Mouse (Mus musculus) liver, postnatal 0 days (tissue): ENCODE data around the gene Ppfia3. TPM values are rescaled to one million over a fixed set of nuclear protein-coding genes. Genes with fewer than 3 reads are reported as not detected.

ENCODE experiments used
- ATAC-seq: fragments of 200-750 bp; cut with Nextera tagmentation; 2 replicates; pipeline ENCODE4 v1.8.0; 2017; ENCODE audit warnings: mild to moderate bottlenecking, moderate library complexity
- DNase-seq: peaks from one replicate; pipeline ENCODE4 v3.0.0-alpha.2; 2016
- H3K27ac ChIP-seq: fragments of 300-500 bp; sonication (generic); 2 replicates; pipeline ENCODE4 v1.5.1; 2014; ENCODE audit warnings: antibody characterized with exemption, moderate library complexity, mild to moderate bottlenecking, low read depth
- H3K27me3 ChIP-seq: fragments of 300-500 bp; sonication (generic); 2 replicates; pipeline ENCODE4 v1.6.1; 2014; ENCODE audit warnings: low read length, control low read depth, mixed read lengths; ENCODE audit not compliant: insufficient read depth
- H3K36me3 ChIP-seq: fragments of 300-500 bp; sonication (generic); replicated peaks from 2 replicates; pipeline ENCODE4 v1.6.1; 2014; ENCODE audit warnings: mild to moderate bottlenecking, control low read depth, low read length, moderate library complexity, mixed read lengths; ENCODE audit not compliant: insufficient read depth
- H3K4me1 ChIP-seq: fragments of 300-500 bp; sonication (generic); 2 replicates; pipeline ENCODE4 v1.6.1; 2014; ENCODE audit warnings: antibody characterized with exemption, mild to moderate bottlenecking, control low read depth; ENCODE audit not compliant: insufficient read depth
- H3K4me2 ChIP-seq: fragments of 300-500 bp; sonication (generic); 2 replicates; pipeline ENCODE4 v1.6.1; 2014; ENCODE audit warnings: low read depth, mild to moderate bottlenecking, low read length, moderate library complexity, mixed read lengths
- H3K4me3 ChIP-seq: fragments of 300-500 bp; sonication (generic); 2 replicates; pipeline ENCODE4 v1.5.1; 2014; ENCODE audit warnings: low read depth, low read length
- H3K9ac ChIP-seq: fragments of 300-500 bp; sonication (generic); replicated peaks from 2 replicates; pipeline ENCODE4 v1.6.1; 2014; ENCODE audit warnings: mild to moderate bottlenecking, moderate library complexity
- H3K9me3 ChIP-seq: fragments of 300-500 bp; sonication (generic); 2 replicates; pipeline ENCODE4 v1.6.1; 2016; ENCODE audit warnings: mild to moderate bottlenecking, control low read depth, low read length, mixed read lengths
- CTCF ChIP-seq: sonication (generic); IDR thresholded peaks from 2 replicates; pipeline ENCODE4 v1.5.1; 2016; ENCODE audit warnings: antibody characterized with exemption, low read depth
- EP300 ChIP-seq: IDR thresholded peaks from 2 replicates; pipeline ENCODE4 v1.6.1; 2016; ENCODE audit warnings: antibody characterized with exemption, low read depth, mild to moderate bottlenecking
- WGBS: fragments of 180-500 bp; shearing (Covaris S2); extraction: QIAGEN DNeasy Blood & Tissue Kit; methylation state at CpG from one replicate; pipeline ENCODE4 v1.1.7; 2014; ENCODE audit not compliant: insufficient replicate concordance; 5-methylcytosine and 5-hydroxymethylcytosine counted together
- polyA plus RNA-seq: library from polyadenylated mRNA; unstranded; fragments of >200 nt; fragmentation: Nextera tagmentation; extraction: Ambion mirVana; gene quantifications from 2 replicates; pipeline ENCODE4 v1.2.1, GENCODE M21; 2015

The Ppfia3 gene
- polyA plus RNA-seq, 1 experiment from 2014 or later: not detected

DNA sequence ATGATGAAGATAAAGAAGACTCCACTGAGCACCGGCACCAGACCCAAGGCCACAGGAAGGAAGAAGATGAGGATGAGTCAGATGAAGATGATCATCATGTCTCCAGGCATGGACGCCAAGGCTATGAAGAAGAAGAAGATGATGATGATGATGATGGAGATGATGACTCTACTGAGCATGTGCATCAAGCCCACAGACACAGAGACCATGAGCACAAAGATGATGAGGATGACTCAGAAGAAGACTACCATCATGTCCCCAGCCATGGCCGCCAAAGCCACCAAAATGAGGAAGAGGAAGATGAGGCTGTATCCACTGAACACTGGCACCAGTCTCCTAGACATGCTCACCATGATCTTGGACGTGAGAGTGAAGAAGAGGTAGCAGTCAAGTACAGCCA is 30.5 kb downstream of the Ppfia3 start:
- Histone ChIP-seq H3K27ac (no peak overlapping the region), H3K4me3 (no peak overlapping the region), H3K9ac (no peak overlapping the region), H3K9me3 (no peaks in the 10 kb centered on the region), H3K4me2 (no peak overlapping the region), H3K4me1 (peaks cover 50% of the 10 kb centered on the region), H3K36me3 (no peaks in the 10 kb centered on the region), H3K27me3 (peaks cover 43% of the 10 kb centered on the region)
- WGBS: 66% methylated on average over 4 of the region's 4 CpGs
- TF ChIP-seq EP300 (no peak), CTCF (no peak)
- DNase-seq (no peak), ATAC-seq (no peak)

GRCm38 (mm10) chr7:45335056-45335455 is 31.8 kb downstream of the Ppfia3 start, which contains the start of gene Hrc:
Gene Hrc, plus strand, starts transcription at chr7:45335290.
- peaks cover 34% of the 10 kb centered on the region; the same call in 1 of the 2 replicates for H3K27me3 ChIP-seq
- H3K9ac ChIP-seq: no peak within 1 kb of the TSS
- DNase-seq (no peak), ATAC-seq (no peak)
- H3K27ac ChIP-seq: no peak within 1 kb of the TSS
- H3K36me3 ChIP-seq: no peaks in the 10 kb centered on the region
- TF ChIP-seq CTCF: no peak
- TF ChIP-seq EP300: no peak
- peaks cover 38% of the 10 kb centered on the region for H3K4me1 ChIP-seq
- no peak within 1 kb of the TSS for H3K4me3 ChIP-seq
- WGBS: 32% methylated on average over 5 of the region's 5 CpGs
- H3K9me3 ChIP-seq: no peaks in the 10 kb centered on the region
- no peak within 1 kb of the TSS for H3K4me2 ChIP-seq

GRCm38 (mm10) chr7:45334605-45335004 is 32.2 kb downstream of the Ppfia3 start:
- Histone ChIP-seq H3K9ac (no peak overlapping the region), H3K4me1 (peaks cover 33% of the 10 kb centered on the region), H3K4me2 (no peak overlapping the region), H3K27ac (no peak overlapping the region), H3K27me3 (peaks cover 32% of the 10 kb centered on the region; the same call in 1 of the 2 replicates), H3K4me3 (no peak overlapping the region), H3K36me3 (no peaks in the 10 kb centered on the region), H3K9me3 (no peaks in the 10 kb centered on the region)
- ATAC-seq: no peak
- no peak for DNase-seq
- WGBS: 55% methylated on average over 3 of the region's 3 CpGs
- no peak for TF ChIP-seq EP300
- no peak for TF ChIP-seq CTCF

DNA sequence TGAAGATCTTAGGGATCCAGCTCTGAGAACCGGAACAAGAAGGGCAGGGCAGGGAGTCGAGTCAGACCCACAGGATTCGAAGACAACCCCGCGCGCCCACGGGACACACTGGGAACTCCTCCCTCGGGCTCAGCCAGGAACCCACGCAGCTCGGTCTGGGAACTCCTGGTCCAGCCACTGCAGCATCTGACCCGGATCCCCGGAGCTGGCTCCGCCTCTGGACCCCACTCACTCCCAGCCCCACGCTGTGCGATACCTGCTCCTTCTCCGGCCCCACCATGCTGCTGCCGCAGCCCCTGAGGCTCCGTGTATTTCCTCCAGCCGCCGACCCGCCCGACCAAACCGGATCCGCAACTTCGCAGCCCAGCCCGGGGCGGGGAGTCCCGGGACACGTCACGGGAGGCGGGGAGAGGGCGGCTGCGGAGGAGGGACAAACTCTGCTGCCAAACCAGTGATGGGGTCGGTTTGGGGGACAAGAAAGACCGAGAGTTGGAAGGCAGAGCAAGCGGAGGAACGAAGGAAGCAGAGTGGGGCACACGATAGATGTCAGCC is 33.3 kb downstream of the Ppfia3 start, which contains the start of gene Trpm4:
Trpm4 (minus strand) TSS at position 350 of the 552 bp plus-strand sequence.
- peaks cover 23% of the 10 kb centered on the region; the same call in 1 of the 2 replicates for H3K27me3 ChIP-seq
- peak within 1 kb of the TSS; percentile 63 for H3K9ac ChIP-seq
- H3K36me3 ChIP-seq: no peaks in the 10 kb centered on the region
- peaks cover 22% of the 10 kb centered on the region for H3K4me1 ChIP-seq
- peak; percentile 46; the same call in 1 of the 2 replicates for ATAC-seq
- 1% methylated on average over 38 of the region's 38 CpGs for WGBS
- H3K9me3 ChIP-seq: no peaks in the 10 kb centered on the region
- peak; percentile 81 for DNase-seq
- peak within 1 kb of the TSS; percentile 79 for H3K4me2 ChIP-seq
- peak within 1 kb of the TSS; percentile 9; the same call in 1 of the 2 replicates for H3K27ac ChIP-seq
- no peak for TF ChIP-seq CTCF
- TF ChIP-seq EP300: no peak
- peak within 1 kb of the TSS; percentile 58 for H3K4me3 ChIP-seq

DNA sequence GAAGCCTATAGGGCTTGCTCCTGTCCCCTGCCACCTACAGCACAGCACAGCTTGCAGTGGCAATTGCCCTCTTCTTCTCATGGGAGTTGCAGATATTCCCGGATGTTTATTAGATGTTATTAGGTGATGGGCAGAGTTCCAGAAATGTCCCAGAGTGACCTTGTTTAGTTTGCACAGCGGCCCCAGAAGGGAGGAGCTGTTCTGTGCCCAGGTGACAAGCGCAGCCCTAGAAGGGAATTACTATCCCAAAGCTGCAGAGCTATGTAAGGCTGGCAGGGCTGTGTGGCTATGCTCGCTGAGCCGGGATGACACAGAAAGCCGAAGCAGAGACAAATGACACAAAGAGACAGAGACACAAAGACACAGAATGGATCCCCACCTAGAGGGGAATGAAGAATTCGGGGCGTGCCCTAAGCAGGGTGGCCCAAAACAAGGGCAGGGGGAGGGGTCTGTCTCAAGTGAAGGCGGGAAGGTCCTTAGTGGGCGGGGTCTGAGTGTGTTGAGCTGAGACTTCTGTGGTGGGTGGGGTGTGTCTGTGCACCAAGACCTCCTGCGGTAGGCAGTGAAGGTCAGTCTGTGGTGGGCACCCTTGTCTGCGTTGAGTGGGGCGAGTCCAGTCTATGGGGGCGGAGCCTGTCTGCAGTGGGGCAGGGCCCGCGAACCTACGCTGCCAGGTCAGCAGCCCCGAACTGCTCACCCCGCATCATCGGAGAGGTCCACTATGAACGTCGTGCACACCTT is 34.0 kb downstream of the Ppfia3 start:
- TF ChIP-seq CTCF (no peak), EP300 (no peak)
- H3K9me3 ChIP-seq: no peaks in the 10 kb centered on the region
- H3K4me3 ChIP-seq: peak overlapping the region; percentile 58
- peaks cover 17% of the 10 kb centered on the region for H3K4me1 ChIP-seq
- H3K27me3 ChIP-seq: peaks cover 16% of the 10 kb centered on the region; the same call in 1 of the 2 replicates
- 6% methylated on average over 22 of the region's 22 CpGs for WGBS
- peak overlapping the region; percentile 63 for H3K9ac ChIP-seq
- H3K27ac ChIP-seq: 0 out of 2 replicates have a peak overlapping the region, but pooled peaks have one; percentile 9
- no peaks in the 10 kb centered on the region for H3K36me3 ChIP-seq
- peak; percentile 44 for DNase-seq
- H3K4me2 ChIP-seq: peak overlapping the region; percentile 79
- ATAC-seq: peak; percentile 76

GRCm38 (mm10) chr7:45331502-45331901 is 35.3 kb downstream of the Ppfia3 start:
- no peak overlapping the region for H3K4me2 ChIP-seq
- H3K4me1 ChIP-seq: peaks cover 16% of the 10 kb centered on the region
- H3K9ac ChIP-seq: no peak overlapping the region
- H3K4me3 ChIP-seq: no peak overlapping the region
- no peak for TF ChIP-seq EP300
- peak; percentile 31 for TF ChIP-seq CTCF
- H3K9me3 ChIP-seq: no peaks in the 10 kb centered on the region
- no peak overlapping the region for H3K27ac ChIP-seq
- ATAC-seq: no peak
- WGBS: 80% methylated on average over 6 of the region's 6 CpGs
- DNase-seq: no peak
- peaks cover 9% of the 10 kb centered on the region; the same call in 1 of the 2 replicates for H3K27me3 ChIP-seq
- H3K36me3 ChIP-seq: no peaks in the 10 kb centered on the region
